Mouse (Mus musculus) neural tube, embryonic 14.5 days (tissue): ENCODE results near the gene Fam104a. TPM values are rescaled to one million over a fixed set of nuclear protein-coding genes. Genes with fewer than 3 reads are reported as not detected.
A peak's percentile ranks its signal among the peaks of the same experiment; 100 is the strongest.

Experiments used
- ATAC-seq: fragments of 200-750 bp; cut with Nextera tagmentation; 2 replicates; pipeline ENCODE4 v1.8.0; 2017; ENCODE audit warnings: low read depth, mild to moderate bottlenecking, moderate TSS enrichment, moderate library complexity
- H3K27ac ChIP-seq: fragments of 300-500 bp; sonication (generic); 2 replicates; pipeline ENCODE4 v1.5.1; 2014; ENCODE audit warnings: low read depth, mild to moderate bottlenecking, control low read depth, low read length, moderate library complexity, mixed read lengths
- H3K27me3 ChIP-seq: fragments of 300-500 bp; sonication (generic); 2 replicates; pipeline ENCODE4 v1.6.1; 2014; ENCODE audit warnings: low read length; ENCODE audit not compliant: control insufficient read depth, insufficient read depth
- H3K36me3 ChIP-seq: fragments of 300-500 bp; sonication (generic); 2 replicates; pipeline ENCODE4 v1.6.1; 2014; ENCODE audit warnings: low read length, mixed read lengths; ENCODE audit not compliant: control insufficient read depth, insufficient read depth
- H3K4me1 ChIP-seq: fragments of 300-500 bp; sonication (generic); 2 replicates; pipeline ENCODE4 v1.6.1; 2014; ENCODE audit warnings: low read length; ENCODE audit not compliant: control insufficient read depth, insufficient read depth
- H3K4me2 ChIP-seq: fragments of 300-500 bp; sonication (generic); 2 replicates; pipeline ENCODE4 v1.6.1; 2014; ENCODE audit warnings: mild to moderate bottlenecking, low read depth, low read length, control low read depth
- H3K4me3 ChIP-seq: fragments of 300-500 bp; sonication (generic); 2 replicates; pipeline ENCODE4 v1.5.1; 2014; ENCODE audit warnings: low read depth, low read length, control low read depth, mixed read lengths
- H3K9ac ChIP-seq: fragments of 300-500 bp; sonication (generic); replicated peaks from 2 replicates; pipeline ENCODE4 v1.6.1; 2014; ENCODE audit warnings: low read depth, mild to moderate bottlenecking, control low read depth, low read length, mixed read lengths
- H3K9me3 ChIP-seq: fragments of 300-500 bp; sonication (generic); 2 replicates; pipeline ENCODE4 v1.6.1; 2016; ENCODE audit warnings: low read length; ENCODE audit not compliant: control insufficient read depth
- WGBS: fragments of 180-500 bp; shearing (Covaris S2); extraction: QIAGEN DNeasy Blood & Tissue Kit; methylation state at CpG from one replicate; pipeline ENCODE4 v1.1.7; 2014; 5-methylcytosine and 5-hydroxymethylcytosine counted together
- polyA plus RNA-seq: library from polyadenylated mRNA; unstranded; fragments of >200 nt; fragmentation: Nextera tagmentation; extraction: Ambion mirVana; gene quantifications from 2 replicates; pipeline ENCODE4 v1.2.1, GENCODE M21; 2014

Fam104a gene
- polyA plus RNA-seq, 1 experiment from 2014 or later: 41.4 TPM

DNA sequence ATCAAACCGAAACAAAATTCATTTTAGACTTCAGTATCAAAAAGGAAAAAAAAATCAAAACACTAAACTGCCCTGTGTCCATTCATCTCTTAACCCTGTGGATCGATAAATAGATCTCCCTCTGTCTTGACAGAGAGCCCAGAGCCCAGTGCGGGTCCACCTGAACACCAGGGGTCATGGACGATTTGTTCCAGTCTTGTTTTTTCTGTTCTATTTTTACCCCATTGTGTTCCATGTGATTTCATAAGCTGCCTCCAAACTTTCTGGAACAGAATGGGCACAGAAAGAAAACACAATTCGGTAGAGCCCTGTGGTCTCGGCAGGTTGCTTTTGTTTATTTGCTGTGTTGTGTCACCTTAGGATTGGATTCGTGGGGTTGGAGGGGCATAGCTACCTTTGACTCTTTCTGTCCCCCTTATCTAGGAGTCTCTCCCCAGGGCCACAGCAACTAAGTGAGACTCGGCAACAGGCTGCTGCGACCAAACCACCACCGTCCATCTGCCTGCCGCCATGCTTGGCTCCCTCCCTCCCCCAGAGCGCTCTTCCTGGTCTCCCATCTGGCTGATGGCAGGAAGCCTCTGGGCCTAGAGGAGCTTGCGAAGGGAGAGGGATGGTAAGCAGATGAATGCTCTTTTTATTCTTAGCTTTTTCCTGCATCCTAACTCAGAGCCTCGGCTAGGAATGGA lies 38.6 kb upstream of the Fam104a start:
- no peak for ATAC-seq
- no peak overlapping the region for H3K4me2 ChIP-seq
- peaks cover 2% of the 10 kb centered on the region; the same call in 1 of the 2 replicates for H3K36me3 ChIP-seq
- WGBS: 76% methylated on average over 14 of the region's 14 CpGs
- H3K4me3 ChIP-seq: no peak overlapping the region
- no peak overlapping the region for H3K9ac ChIP-seq
- no peaks in the 10 kb centered on the region for H3K27me3 ChIP-seq
- no peaks in the 10 kb centered on the region for H3K9me3 ChIP-seq
- H3K27ac ChIP-seq: no peak overlapping the region
- H3K4me1 ChIP-seq: peaks cover 12% of the 10 kb centered on the region; the same call in 1 of the 2 replicates

DNA sequence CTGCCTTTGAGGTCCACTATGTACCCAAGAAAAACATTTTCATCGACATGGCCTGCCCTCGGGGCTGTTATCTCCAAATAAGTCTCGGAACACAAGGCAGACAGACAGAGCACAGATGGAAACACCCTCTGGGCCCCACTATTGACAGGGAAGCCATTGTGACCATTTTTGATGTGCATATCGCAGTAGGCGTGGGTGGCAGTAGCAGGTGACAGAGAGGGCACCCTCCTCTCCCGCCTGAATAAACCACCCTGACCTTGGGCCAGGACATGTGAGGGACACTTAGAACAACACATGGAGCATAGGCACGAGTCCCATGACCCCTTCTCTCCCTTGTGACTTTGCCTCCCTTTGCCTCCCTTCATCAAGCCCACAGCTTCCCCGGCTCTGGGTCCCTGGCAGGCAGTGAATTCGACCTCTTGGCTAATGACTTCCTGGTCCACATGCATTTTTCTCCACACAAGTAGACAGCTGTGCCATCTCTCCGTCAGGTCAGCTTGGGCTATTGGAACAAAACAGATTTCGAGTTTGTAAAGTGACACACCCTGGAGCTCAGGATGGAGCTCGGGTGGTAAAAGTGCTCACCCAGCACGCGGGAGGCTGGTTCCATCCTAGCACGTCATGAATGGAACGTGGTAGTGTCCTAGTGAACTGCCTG lies 33.9 kb upstream of the Fam104a start:
- WGBS: 54% methylated on average over 16 of the region's 16 CpGs
- no peaks in the 10 kb centered on the region for H3K9me3 ChIP-seq
- no peak for ATAC-seq

GRCm38 (mm10) chr11:113716132-113716531 lies 32.2 kb upstream of the Fam104a start:
- Histone ChIP-seq H3K9ac (no peak overlapping the region), H3K4me3 (no peak overlapping the region), H3K27me3 (no peaks in the 10 kb centered on the region), H3K9me3 (no peaks in the 10 kb centered on the region), H3K36me3 (no peaks in the 10 kb centered on the region), H3K27ac (no peak overlapping the region), H3K4me1 (no peaks in the 10 kb centered on the region), H3K4me2 (no peak overlapping the region)
- no peak for ATAC-seq
- WGBS: 94% methylated on average over 2 of the region's 2 CpGs

More for the DNA sequence above, 33.9 kb upstream of the Fam104a start:
- H3K27me3 ChIP-seq: no peaks in the 10 kb centered on the region
- H3K36me3 ChIP-seq: no peaks in the 10 kb centered on the region
- no peak overlapping the region for H3K27ac ChIP-seq
- no peak overlapping the region for H3K4me3 ChIP-seq
- H3K9ac ChIP-seq: no peak overlapping the region
- H3K4me1 ChIP-seq: no peaks in the 10 kb centered on the region
- no peak overlapping the region for H3K4me2 ChIP-seq

DNA sequence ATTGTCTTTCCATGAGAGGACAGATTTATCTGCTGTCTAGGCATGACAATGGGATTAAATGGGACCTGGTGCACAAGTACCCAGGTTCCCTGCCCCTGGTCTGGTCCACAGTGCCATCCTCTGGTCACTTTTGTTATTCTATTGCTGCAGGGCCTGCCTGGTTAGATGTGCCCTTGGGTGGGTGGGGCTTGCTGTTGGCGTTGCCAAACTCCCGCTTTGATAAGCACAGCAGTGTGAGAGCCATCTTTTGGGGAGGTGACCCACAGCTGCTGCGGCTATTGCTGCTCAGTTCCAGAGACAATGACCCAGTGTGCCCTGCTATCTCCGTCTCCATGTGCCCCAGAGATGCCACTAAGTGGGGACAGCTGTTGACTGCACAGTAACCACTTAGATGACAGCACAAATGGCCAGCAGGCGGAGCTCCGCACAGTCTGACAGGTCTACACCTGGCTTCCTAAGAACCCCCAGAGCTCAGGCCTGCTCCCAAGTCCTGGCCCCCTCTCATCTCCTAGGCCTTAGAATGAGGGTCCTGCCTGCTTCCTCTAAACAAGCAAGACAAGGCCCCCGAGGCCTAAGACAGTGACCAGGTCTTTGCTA lies 31.2 kb upstream of the Fam104a start:
- ATAC-seq: no peak
- WGBS: 73% methylated on average over 7 of the region's 7 CpGs
- Histone ChIP-seq H3K4me2 (no peak overlapping the region), H3K4me1 (peaks cover 6% of the 10 kb centered on the region), H3K9me3 (no peaks in the 10 kb centered on the region), H3K27me3 (no peaks in the 10 kb centered on the region), H3K9ac (no peak overlapping the region), H3K36me3 (no peaks in the 10 kb centered on the region), H3K4me3 (no peak overlapping the region), H3K27ac (no peak overlapping the region)

DNA sequence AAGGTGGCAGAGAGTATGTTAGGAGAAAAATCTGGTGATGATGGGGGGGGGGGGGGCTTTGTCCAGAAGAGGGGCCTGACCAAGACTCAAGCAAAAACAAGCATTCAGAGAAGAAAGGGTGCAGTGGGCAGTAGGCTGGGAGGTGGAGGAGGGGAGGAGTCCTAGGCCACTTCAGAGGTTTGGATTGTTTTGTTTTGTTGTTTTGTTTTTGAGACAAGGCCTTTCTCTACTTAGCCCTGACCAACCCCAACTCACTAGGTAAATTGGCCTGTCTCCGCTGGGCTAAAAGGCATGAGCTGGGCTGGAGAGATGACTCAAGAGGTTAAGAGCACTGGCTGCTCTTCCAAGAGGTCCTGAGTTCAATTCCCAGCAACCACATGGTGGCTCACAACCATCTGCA lies 27.1 kb upstream of the Fam104a start:
- ATAC-seq: no peak
- Histone ChIP-seq H3K36me3 (no peaks in the 10 kb centered on the region), H3K9me3 (no peaks in the 10 kb centered on the region), H3K27me3 (no peaks in the 10 kb centered on the region; the same call in 1 of the 2 replicates), H3K4me1 (peaks cover 15% of the 10 kb centered on the region), H3K9ac (no peak overlapping the region), H3K27ac (no peak overlapping the region), H3K4me2 (no peak overlapping the region), H3K4me3 (no peak overlapping the region)
- WGBS: 35% methylated on average over 1 of the region's 1 CpGs

DNA sequence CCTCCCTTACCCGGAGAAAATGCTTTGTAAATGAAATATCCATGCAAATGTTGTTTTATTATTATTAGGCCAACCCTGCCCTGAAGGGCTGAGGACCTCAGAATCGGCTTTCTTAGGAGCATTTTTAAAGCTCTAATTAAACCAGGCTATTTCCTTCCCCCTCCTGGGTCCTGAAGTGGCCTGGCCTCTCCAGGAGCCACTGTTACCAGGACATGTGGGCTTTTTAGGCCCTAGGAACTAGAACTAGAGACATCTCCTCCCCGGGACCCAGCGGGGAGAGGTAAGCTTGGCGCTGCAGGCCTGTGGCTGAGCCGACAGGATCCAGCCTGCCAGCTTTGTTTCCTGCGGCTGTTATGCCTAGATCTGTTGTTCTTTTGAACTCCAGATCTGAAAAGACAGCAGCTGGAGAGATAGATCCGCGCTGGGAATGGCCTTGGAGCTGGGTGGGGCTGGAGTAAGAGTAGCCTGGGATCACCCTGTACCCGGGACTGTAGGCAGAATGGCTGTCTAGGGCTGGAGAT lies 26.4 kb upstream of the Fam104a start:
- H3K9me3 ChIP-seq: no peaks in the 10 kb centered on the region
- H3K4me1 ChIP-seq: peaks cover 15% of the 10 kb centered on the region
- WGBS: 3% methylated on average over 10 of the region's 10 CpGs
- peak overlapping the region; percentile 32 for H3K9ac ChIP-seq
- no peaks in the 10 kb centered on the region for H3K36me3 ChIP-seq
- ATAC-seq: no peak
- H3K27ac ChIP-seq: peak overlapping the region; percentile 58
- no peak overlapping the region for H3K4me2 ChIP-seq
- H3K4me3 ChIP-seq: no peak overlapping the region
- H3K27me3 ChIP-seq: no peaks in the 10 kb centered on the region; the same call in 1 of the 2 replicates

GRCm38 (mm10) chr11:113709731-113710256 lies 25.8 kb upstream of the Fam104a start, which contains the start of gene Cpsf4l:
Cpsf4l (minus strand) TSS chr11:113710017.
- 0 out of 2 replicates have a peak within 1 kb of the TSS, but pooled peaks have one; percentile 14 for H3K4me2 ChIP-seq
- no peaks in the 10 kb centered on the region; the same call in 1 of the 2 replicates for H3K27me3 ChIP-seq
- no peaks in the 10 kb centered on the region for H3K36me3 ChIP-seq
- H3K9ac ChIP-seq: peak within 1 kb of the TSS; percentile 32
- peak within 1 kb of the TSS; percentile 58 for H3K27ac ChIP-seq
- peak; percentile 47; the same call in 1 of the 2 replicates for ATAC-seq
- peaks cover 15% of the 10 kb centered on the region for H3K4me1 ChIP-seq
- H3K9me3 ChIP-seq: no peaks in the 10 kb centered on the region
- 6% methylated on average over 11 of the region's 11 CpGs for WGBS
- H3K4me3 ChIP-seq: no peak within 1 kb of the TSS

GRCm38 (mm10) chr11:113709272-113709671 lies 25.3 kb upstream of the Fam104a start:
- Histone ChIP-seq H3K27ac (no peak overlapping the region), H3K27me3 (no peaks in the 10 kb centered on the region; the same call in 1 of the 2 replicates), H3K9ac (no peak overlapping the region), H3K4me2 (no peak overlapping the region), H3K4me1 (peaks cover 15% of the 10 kb centered on the region), H3K4me3 (no peak overlapping the region), H3K9me3 (no peaks in the 10 kb centered on the region), H3K36me3 (no peaks in the 10 kb centered on the region)
- ATAC-seq: no peak
- 14% methylated on average over 15 of the region's 15 CpGs for WGBS
